Mouse (Mus musculus): ENCODE results near the gene Gm4133. TPM values are rescaled to one million over a fixed set of nuclear protein-coding genes. Genes with fewer than 3 reads are reported as not detected.
"Not testable (repeated sequence)": the region's sequence is repeated elsewhere in the genome, so short reads cannot be mapped to it uniquely, and the experiment has no call there.

Gm4133 gene
- polyA plus RNA-seq (2012; fragmentation: generic; extraction: Trizol), result not detected

DNA sequence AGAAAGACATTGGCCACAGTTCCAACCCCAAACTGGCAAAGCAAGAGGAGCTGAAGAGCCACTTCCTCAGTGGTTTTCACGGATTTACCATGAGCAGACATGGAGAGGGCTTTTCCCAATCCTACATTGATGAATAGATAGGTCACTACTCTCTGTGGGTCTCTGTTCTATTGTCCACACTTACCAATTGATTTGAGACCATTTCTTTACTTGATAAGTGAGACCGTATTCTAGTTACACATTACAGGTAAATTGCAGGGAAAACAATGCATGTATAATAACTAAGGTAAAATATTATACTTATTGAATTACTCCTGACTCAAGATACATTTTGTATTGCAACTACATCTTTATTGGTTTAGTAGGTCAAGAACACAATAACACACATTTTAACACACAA lies at the start of gene Gm4133:
TSS of gene Gm4133 (minus strand) at position 101 of the 400 bp plus-strand sequence.
- not testable (repeated sequence) for H3K36me3 ChIP-seq (ENCODE audit: control insufficient read depth, insufficient read depth); H3K79me2 ChIP-seq (ENCODE audit: control insufficient read depth, insufficient read depth); H3K4me3 ChIP-seq; H3ac ChIP-seq (ENCODE audit: control insufficient read depth, insufficient read length); H3K4me2 ChIP-seq (ENCODE audit: low read depth); H3K27me3 ChIP-seq (ENCODE audit: control insufficient read depth, insufficient read depth, insufficient read length)

DNA sequence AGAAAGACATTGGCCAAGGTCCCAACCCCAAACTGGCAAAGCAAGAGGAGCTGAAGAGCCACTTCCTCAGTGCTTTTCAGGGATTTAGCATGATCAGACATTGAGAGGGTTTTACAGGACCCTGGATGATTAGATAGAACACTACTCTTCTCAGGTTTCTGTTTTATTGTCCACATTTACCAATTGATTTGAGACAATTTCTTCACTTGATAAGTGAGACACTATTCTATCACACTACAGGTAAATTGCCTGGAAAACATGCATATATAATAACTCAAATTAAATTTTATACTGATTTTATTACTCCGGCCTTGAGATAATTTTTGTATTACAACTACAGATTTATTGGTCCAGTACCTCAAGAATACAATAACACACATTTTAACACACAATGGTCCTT lies 41.4 kb upstream of the Gm4133 start, which contains the start of gene Gm5728:
TSS of gene Gm5728 (minus strand) at position 101 of the 400 bp plus-strand sequence.
- H3K36me3 ChIP-seq (ENCODE audit: control insufficient read depth, insufficient read depth), result not testable (repeated sequence)

More for the DNA sequence above, 41.4 kb upstream of the Gm4133 start, which contains the start of gene Gm5728:
- H3K4me3 ChIP-seq; H3K79me2 ChIP-seq (ENCODE audit: control insufficient read depth, insufficient read depth); H3K27me3 ChIP-seq (ENCODE audit: control insufficient read depth, insufficient read depth, insufficient read length); H3ac ChIP-seq (ENCODE audit: control insufficient read depth, insufficient read length); H3K4me2 ChIP-seq (ENCODE audit: low read depth): not testable (repeated sequence)

Other genes with a start within 250 kb of the Gm4133 start
- gene Vmn1r91, start 234.4 kb downstream of the Gm4133 start, polyA plus RNA-seq (2012; fragmentation: generic; extraction: Trizol), result not detected
- not detected for gene Gm16442, start 211.5 kb downstream of the Gm4133 start, polyA plus RNA-seq (2012; fragmentation: generic; extraction: Trizol)
- gene Vmn1r93, start 195.0 kb downstream of the Gm4133 start, polyA plus RNA-seq (2012; fragmentation: generic; extraction: Trizol), result not detected
- gene Vmn1r94, start 165.7 kb downstream of the Gm4133 start, polyA plus RNA-seq (2012; fragmentation: generic; extraction: Trizol), result not detected
- not detected for gene Vmn1r95, start 140.4 kb downstream of the Gm4133 start, polyA plus RNA-seq (2012; fragmentation: generic; extraction: Trizol)
- not detected for gene Gm6164, start 128.5 kb downstream of the Gm4133 start, polyA plus RNA-seq (2012; fragmentation: generic; extraction: Trizol)
- not detected for gene Gm4498, start 100.2 kb downstream of the Gm4133 start, polyA plus RNA-seq (2012; fragmentation: generic; extraction: Trizol)
- gene Gm5890, start 71.2 kb downstream of the Gm4133 start, polyA plus RNA-seq (2012; fragmentation: generic; extraction: Trizol), result not detected
- not detected for gene Gm5728, start 41.3 kb upstream of the Gm4133 start, polyA plus RNA-seq (2012; fragmentation: generic; extraction: Trizol)
- gene Vmn1r100, start 83.9 kb upstream of the Gm4133 start, polyA plus RNA-seq (2012; fragmentation: generic; extraction: Trizol), result not detected
- gene Vmn1r101, start 108.5 kb upstream of the Gm4133 start, polyA plus RNA-seq (2012; fragmentation: generic; extraction: Trizol), result not detected
- not detected for gene Gm10670, start 140.9 kb upstream of the Gm4133 start, polyA plus RNA-seq (2012; fragmentation: generic; extraction: Trizol)
- not detected for gene Vmn1r103, start 176.5 kb upstream of the Gm4133 start, polyA plus RNA-seq (2012; fragmentation: generic; extraction: Trizol)
- not detected for gene Vmn1r104, start 199.8 kb upstream of the Gm4133 start, polyA plus RNA-seq (2012; fragmentation: generic; extraction: Trizol)
- not detected for gene Gm5726, start 211.7 kb upstream of the Gm4133 start, polyA plus RNA-seq (2012; fragmentation: generic; extraction: Trizol)
- gene Gm4141, start 242.2 kb upstream of the Gm4133 start, polyA plus RNA-seq (2012; fragmentation: generic; extraction: Trizol), result not detected